In the genomic region with DNA sequence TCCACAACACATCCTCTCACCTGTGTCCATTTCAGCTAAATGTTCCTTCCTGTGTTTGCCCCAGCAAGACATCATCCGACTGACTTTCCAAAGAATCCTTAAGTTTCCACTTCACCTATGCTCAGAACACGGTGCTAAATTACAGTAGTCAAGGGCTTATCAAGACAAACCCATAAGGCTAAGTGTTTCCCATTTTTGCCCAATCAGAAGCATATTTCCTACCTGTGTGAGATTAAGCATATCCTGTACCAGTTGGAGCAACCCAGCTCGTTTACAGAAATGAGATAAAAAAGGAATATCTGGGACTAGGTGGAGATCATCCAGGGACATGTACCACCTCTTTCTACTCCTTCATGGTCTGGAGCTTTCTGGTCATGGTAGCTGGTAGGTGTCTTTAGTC, we compare ENCODE assay signal across 41 mouse cellular contexts. TPM values are rescaled to one million over a fixed set of nuclear protein-coding genes. Genes with fewer than 3 reads are reported as not detected.
"Had no signal": no experiment of that assay in that cellular context is flagged by ENCODE, and none has a peak within 500 bp of the region (broad histone marks: within the 10 kb centered on the region; RNA-seq: fewer than 3 reads in every experiment).

No protein-coding gene starts in this region.

- H3K9me3 ChIP-seq: limb, embryonic 12.5 days; limb, embryonic 13.5 days; limb, embryonic 15.5 days; liver, embryonic 15.5 days; lung, embryonic 15.5 days; midbrain, embryonic 12.5 days; midbrain, embryonic 13.5 days; midbrain, embryonic 15.5 days had no signal

- H3K27ac ChIP-seq: limb, embryonic 10.5 days; limb, embryonic 12.5 days; limb, embryonic 13.5 days; limb, embryonic 15.5 days; liver, embryonic 12.5 days; liver, embryonic 13.5 days; liver, embryonic 14.5 days; liver, embryonic 15.5 days; lung, embryonic 15.5 days; midbrain, embryonic 10.5 days; midbrain, embryonic 12.5 days; midbrain, embryonic 13.5 days; midbrain, embryonic 15.5 days had no signal

- DNase-seq: left cerebral cortex, postnatal 4 days; liver; liver, embryonic 13.5 days; liver, postnatal 0 days; lung, adult 18-20 months; lung, adult 2 months; lung, embryonic 14.5 days; lung, postnatal 10 days; lung, postnatal 14 days; lung, postnatal 36 days; lung, postnatal 4 days; midbrain, embryonic 14.5 days had no signal

- H3K4me3 ChIP-seq: limb, embryonic 10.5 days; limb, embryonic 12.5 days; limb, embryonic 13.5 days; limb, embryonic 15.5 days; liver, embryonic 12.5 days; liver, embryonic 13.5 days; liver, embryonic 15.5 days; lung, embryonic 15.5 days; midbrain, embryonic 10.5 days; midbrain, embryonic 12.5 days; midbrain, embryonic 13.5 days; midbrain, embryonic 15.5 days; myocyte had no signal

- H3K27me3 ChIP-seq: limb, embryonic 12.5 days; limb, embryonic 13.5 days; limb, embryonic 15.5 days; liver, embryonic 12.5 days; liver, embryonic 13.5 days; liver, embryonic 15.5 days; lung, embryonic 15.5 days; megakaryocyte, embryonic 14.5 days; midbrain, embryonic 13.5 days; midbrain, embryonic 15.5 days had no signal

- H3K4me1 ChIP-seq: limb, embryonic 12.5 days; limb, embryonic 13.5 days; limb, embryonic 15.5 days; midbrain, embryonic 12.5 days; midbrain, embryonic 13.5 days; midbrain, embryonic 15.5 days had no signal

- H3K36me3 ChIP-seq: limb, embryonic 10.5 days; limb, embryonic 12.5 days; limb, embryonic 13.5 days; limb, embryonic 15.5 days; liver, embryonic 12.5 days; liver, embryonic 13.5 days; liver, embryonic 15.5 days; lung, embryonic 15.5 days; midbrain, embryonic 10.5 days; midbrain, embryonic 12.5 days; midbrain, embryonic 13.5 days; midbrain, embryonic 15.5 days had no signal

- H3K9ac ChIP-seq: limb, embryonic 12.5 days; limb, embryonic 13.5 days; limb, embryonic 15.5 days; liver, embryonic 12.5 days; liver, embryonic 13.5 days; liver, embryonic 14.5 days; liver, embryonic 15.5 days; liver, postnatal 0 days; lung, embryonic 14.5 days; lung, embryonic 15.5 days; midbrain, embryonic 12.5 days; midbrain, embryonic 13.5 days; midbrain, embryonic 15.5 days had no signal

RNA-seq across cellular contexts. Expression of a gene that starts 22.8 kb away (rescaled TPM):
- total RNA-seq: left cerebral cortex, adult 8-10 months; left cerebral cortex, postnatal 10 days; left cerebral cortex, postnatal 14 days; left cerebral cortex, postnatal 25 days; left cerebral cortex, postnatal 36 days; left cerebral cortex, postnatal 4 days; liver, adult 2 months; megakaryocyte progenitor cell, adult 5-6 weeks; megakaryocyte, adult 5-6 weeks; midbrain, postnatal 0 days had no signal
- polyA plus RNA-seq: limb, embryonic 10.5 days; limb, embryonic 11.5 days; limb, embryonic 12.5 days; limb, embryonic 15.5 days; liver, adult 2 months; lung, adult 2 months; lung, embryonic 14.5 days; lung, postnatal 0 days; macrophage; midbrain, embryonic 11.5 days; midbrain, embryonic 13.5 days; midbrain, embryonic 14.5 days; midbrain, embryonic 16.5 days; myocyte; neural tube, embryonic 11.5 days had no signal
